Mouse (Mus musculus): ENCODE measurements around the gene Gm572. TPM values are rescaled to one million over a fixed set of nuclear protein-coding genes. Genes with fewer than 3 reads are reported as not detected.

Gm572 gene
- polyA plus RNA-seq, 1 experiment from 2014 or later, result not detected

DNA sequence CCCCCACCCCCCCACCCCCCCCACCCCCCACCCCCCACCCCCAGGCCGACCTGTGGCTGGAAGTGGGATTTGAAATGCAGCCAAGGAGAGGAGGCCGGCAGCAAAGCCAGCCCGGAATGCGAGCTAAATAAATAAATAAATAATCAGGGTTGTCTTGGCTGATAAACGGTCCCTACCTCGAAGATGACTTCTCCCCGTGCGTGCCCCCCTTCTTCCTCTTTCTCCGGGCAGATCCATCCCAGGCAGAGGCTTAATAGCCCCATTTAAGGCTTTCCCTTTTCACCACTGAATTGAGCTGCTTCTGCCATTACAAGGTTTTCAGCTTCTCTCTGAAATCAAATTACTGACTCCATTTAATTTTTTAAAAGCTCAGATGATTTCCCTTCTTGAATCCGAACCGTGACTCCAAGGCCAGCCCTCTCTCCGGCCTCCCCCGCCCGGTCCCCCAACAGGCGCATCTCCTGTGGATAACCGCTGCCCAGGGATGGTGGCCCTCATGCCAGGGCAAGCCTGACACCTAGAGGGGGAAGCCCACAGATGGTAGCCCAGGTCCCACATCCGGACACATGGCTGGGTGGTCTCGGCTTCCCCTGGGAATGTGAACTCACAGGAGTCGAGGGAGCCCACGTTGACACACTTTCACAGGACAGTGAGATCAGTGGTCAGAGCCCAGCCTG is 34.0 kb downstream of the Gm572 start:
- 19% methylated on average over 20 of the region's 20 CpGs for WGBS
- H3K4me1 ChIP-seq (ENCODE audit: insufficient read depth, low read length), result peaks cover 30% of the 10 kb centered on the region
- H3K9ac ChIP-seq (replicated peaks; ENCODE audit: low read length), result no peak overlapping the region
- no peaks in the 10 kb centered on the region for H3K27me3 ChIP-seq (ENCODE audit: insufficient read depth, low read length)
- peak overlapping the region; percentile 33; the same call in 1 of the 2 replicates for H3K27ac ChIP-seq (ENCODE audit: low read length)
- no peaks in the 10 kb centered on the region for H3K36me3 ChIP-seq (ENCODE audit: insufficient read depth, low read length)
- no peak overlapping the region for H3K4me3 ChIP-seq (ENCODE audit: low read length)
- 0 out of 2 replicates have a peak, but pooled peaks have one; percentile 20 for ATAC-seq (ENCODE audit: low FRiP score, low TSS enrichment)
- H3K4me2 ChIP-seq (replicated peaks; ENCODE audit: low read depth, low read length), result no peak overlapping the region
- H3K9me3 ChIP-seq (ENCODE audit: low read length), result no peaks in the 10 kb centered on the region

DNA sequence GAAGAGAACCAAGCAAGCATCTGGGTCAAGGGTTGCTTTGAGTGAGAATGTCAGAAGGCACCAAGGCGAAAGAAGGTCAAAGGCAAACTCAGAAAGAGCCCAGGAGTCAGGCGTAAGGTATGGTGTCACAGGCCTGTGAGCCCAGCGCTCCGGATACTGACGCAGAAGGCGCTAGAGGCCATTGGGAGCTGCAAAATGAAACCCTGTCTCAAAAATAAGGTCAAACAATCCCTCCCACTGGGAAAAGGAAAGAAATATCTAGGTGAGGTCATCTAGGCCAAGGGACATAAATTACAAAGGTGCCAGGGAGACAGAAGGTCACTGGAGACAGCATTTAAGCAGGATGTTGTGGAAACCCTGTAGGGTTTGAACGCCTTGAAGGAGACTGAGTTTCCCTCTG is 35.0 kb downstream of the Gm572 start:
- H3K4me1 ChIP-seq (ENCODE audit: insufficient read depth, low read length), result peaks cover 30% of the 10 kb centered on the region
- no peaks in the 10 kb centered on the region for H3K27me3 ChIP-seq (ENCODE audit: insufficient read depth, low read length)
- H3K4me3 ChIP-seq (ENCODE audit: low read length), result no peak overlapping the region
- H3K9ac ChIP-seq (replicated peaks; ENCODE audit: low read length), result no peak overlapping the region
- no peaks in the 10 kb centered on the region for H3K36me3 ChIP-seq (ENCODE audit: insufficient read depth, low read length)
- H3K27ac ChIP-seq (ENCODE audit: low read length), result no peak overlapping the region
- 50% methylated on average over 7 of the region's 7 CpGs for WGBS
- ATAC-seq (ENCODE audit: low FRiP score, low TSS enrichment), result no peak
- H3K9me3 ChIP-seq (ENCODE audit: low read length), result no peaks in the 10 kb centered on the region
- H3K4me2 ChIP-seq (replicated peaks; ENCODE audit: low read depth, low read length), result no peak overlapping the region

- 69% methylated on average over 1 of the region's 1 CpGs for WGBS
- no peaks in the 10 kb centered on the region for H3K27me3 ChIP-seq (ENCODE audit: insufficient read depth, low read length)
- no peak for ATAC-seq (ENCODE audit: low FRiP score, low TSS enrichment)
- no peak overlapping the region for H3K27ac ChIP-seq (ENCODE audit: low read length)
- no peaks in the 10 kb centered on the region for H3K36me3 ChIP-seq (ENCODE audit: insufficient read depth, low read length)
- H3K9ac ChIP-seq (replicated peaks; ENCODE audit: low read length), result no peak overlapping the region
- H3K4me2 ChIP-seq (replicated peaks; ENCODE audit: low read depth, low read length), result no peak overlapping the region
- no peaks in the 10 kb centered on the region for H3K9me3 ChIP-seq (ENCODE audit: low read length)
- H3K4me3 ChIP-seq (ENCODE audit: low read length), result no peak overlapping the region
- H3K4me1 ChIP-seq (ENCODE audit: insufficient read depth, low read length), result peaks cover 19% of the 10 kb centered on the region
Measured at GRCm38 (mm10) chr4:148680505-148681067, 37.5 kb downstream of the Gm572 start.

GRCm38 (mm10) chr4:148681429-148681828 is 38.3 kb downstream of the Gm572 start:
- 13% methylated on average over 8 of the region's 8 CpGs for WGBS
- Histone ChIP-seq H3K9me3 (ENCODE audit: low read length) (no peaks in the 10 kb centered on the region), H3K9ac (replicated peaks; ENCODE audit: low read length) (no peak overlapping the region), H3K36me3 (ENCODE audit: insufficient read depth, low read length) (no peaks in the 10 kb centered on the region), H3K4me1 (ENCODE audit: insufficient read depth, low read length) (peaks cover 16% of the 10 kb centered on the region), H3K4me3 (ENCODE audit: low read length) (no peak overlapping the region), H3K4me2 (replicated peaks; ENCODE audit: low read depth, low read length) (peak overlapping the region; percentile 23; the same call in 1 of the 2 replicates), H3K27me3 (ENCODE audit: insufficient read depth, low read length) (no peaks in the 10 kb centered on the region), H3K27ac (ENCODE audit: low read length) (no peak overlapping the region)
- no peak for ATAC-seq (ENCODE audit: low FRiP score, low TSS enrichment)

GRCm38 (mm10) chr4:148682961-148683360 is 39.8 kb downstream of the Gm572 start:
- no peaks in the 10 kb centered on the region for H3K27me3 ChIP-seq (ENCODE audit: insufficient read depth, low read length)
- H3K36me3 ChIP-seq (ENCODE audit: insufficient read depth, low read length), result no peaks in the 10 kb centered on the region
- no peak overlapping the region for H3K4me2 ChIP-seq (replicated peaks; ENCODE audit: low read depth, low read length)
- no peaks in the 10 kb centered on the region for H3K9me3 ChIP-seq (ENCODE audit: low read length)
- peaks cover 10% of the 10 kb centered on the region for H3K4me1 ChIP-seq (ENCODE audit: insufficient read depth, low read length)
- WGBS, result 85% methylated on average over 4 of the region's 4 CpGs
- ATAC-seq (ENCODE audit: low FRiP score, low TSS enrichment), result no peak
- H3K9ac ChIP-seq (replicated peaks; ENCODE audit: low read length), result no peak overlapping the region
- H3K27ac ChIP-seq (ENCODE audit: low read length), result no peak overlapping the region
- H3K4me3 ChIP-seq (ENCODE audit: low read length), result no peak overlapping the region

GRCm38 (mm10) chr4:148683539-148683938 is 40.4 kb downstream of the Gm572 start:
- no peak overlapping the region for H3K4me2 ChIP-seq (replicated peaks; ENCODE audit: low read depth, low read length)
- H3K9me3 ChIP-seq (ENCODE audit: low read length), result no peaks in the 10 kb centered on the region
- no peak overlapping the region for H3K4me3 ChIP-seq (ENCODE audit: low read length)
- H3K27me3 ChIP-seq (ENCODE audit: insufficient read depth, low read length), result no peaks in the 10 kb centered on the region
- no peak for ATAC-seq (ENCODE audit: low FRiP score, low TSS enrichment)
- H3K9ac ChIP-seq (replicated peaks; ENCODE audit: low read length), result no peak overlapping the region
- WGBS, result 59% methylated on average over 13 of the region's 13 CpGs
- no peaks in the 10 kb centered on the region for H3K36me3 ChIP-seq (ENCODE audit: insufficient read depth, low read length)
- H3K27ac ChIP-seq (ENCODE audit: low read length), result no peak overlapping the region
- peaks cover 10% of the 10 kb centered on the region for H3K4me1 ChIP-seq (ENCODE audit: insufficient read depth, low read length)

- Histone ChIP-seq H3K27ac (ENCODE audit: low read length) (no peak overlapping the region), H3K4me1 (ENCODE audit: insufficient read depth, low read length) (peaks cover 14% of the 10 kb centered on the region), H3K4me3 (ENCODE audit: low read length) (no peak overlapping the region), H3K36me3 (ENCODE audit: insufficient read depth, low read length) (no peaks in the 10 kb centered on the region), H3K4me2 (replicated peaks; ENCODE audit: low read depth, low read length) (0 out of 2 replicates have a peak overlapping the region, but pooled peaks have one; percentile 1), H3K27me3 (ENCODE audit: insufficient read depth, low read length) (no peaks in the 10 kb centered on the region), H3K9ac (replicated peaks; ENCODE audit: low read length) (peak overlapping the region; percentile 50; the same call in 1 of the 2 replicates), H3K9me3 (ENCODE audit: low read length) (no peaks in the 10 kb centered on the region)
- WGBS, result 34% methylated on average over 14 of the region's 14 CpGs
- no peak for ATAC-seq (ENCODE audit: low FRiP score, low TSS enrichment)
Measured at GRCm38 (mm10) chr4:148686491-148686941, 43.4 kb downstream of the Gm572 start.

DNA sequence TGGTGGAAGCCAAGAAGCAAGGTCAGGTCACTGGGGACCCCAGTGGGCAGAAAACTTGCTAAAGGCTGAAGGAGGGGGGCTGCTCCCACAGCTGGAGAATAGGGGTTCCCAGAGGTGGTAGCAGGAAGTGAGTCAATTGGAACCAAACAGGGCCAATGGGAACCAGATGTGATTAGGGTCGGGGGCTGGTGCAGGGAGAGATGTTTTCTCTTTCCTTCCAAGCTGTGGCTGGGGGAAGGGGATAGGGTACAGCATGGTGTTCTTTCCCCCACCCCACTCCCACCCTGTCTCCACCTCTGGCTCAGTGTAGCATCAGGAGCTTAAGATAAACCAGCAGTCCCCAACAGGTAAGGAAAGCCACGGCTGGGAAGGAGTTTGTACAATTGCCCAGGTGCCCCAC is 45.0 kb downstream of the Gm572 start:
- WGBS, result 38% methylated on average over 2 of the region's 2 CpGs
- no peak overlapping the region for H3K4me2 ChIP-seq (replicated peaks; ENCODE audit: low read depth, low read length)
- H3K9me3 ChIP-seq (ENCODE audit: low read length), result no peaks in the 10 kb centered on the region
- H3K9ac ChIP-seq (replicated peaks; ENCODE audit: low read length), result no peak overlapping the region
- H3K4me3 ChIP-seq (ENCODE audit: low read length), result no peak overlapping the region
- no peak overlapping the region for H3K27ac ChIP-seq (ENCODE audit: low read length)
- H3K4me1 ChIP-seq (ENCODE audit: insufficient read depth, low read length), result peaks cover 14% of the 10 kb centered on the region
- no peak for ATAC-seq (ENCODE audit: low FRiP score, low TSS enrichment)
- H3K36me3 ChIP-seq (ENCODE audit: insufficient read depth, low read length), result no peaks in the 10 kb centered on the region
- no peaks in the 10 kb centered on the region for H3K27me3 ChIP-seq (ENCODE audit: insufficient read depth, low read length)

GRCm38 (mm10) chr4:148691185-148691584 is 48.1 kb downstream of the Gm572 start:
- ATAC-seq (ENCODE audit: low FRiP score, low TSS enrichment), result no peak
- Histone ChIP-seq H3K4me1 (ENCODE audit: insufficient read depth, low read length) (peaks cover 10% of the 10 kb centered on the region), H3K4me2 (replicated peaks; ENCODE audit: low read depth, low read length) (no peak overlapping the region), H3K27ac (ENCODE audit: low read length) (no peak overlapping the region), H3K36me3 (ENCODE audit: insufficient read depth, low read length) (no peaks in the 10 kb centered on the region), H3K4me3 (ENCODE audit: low read length) (no peak overlapping the region), H3K9ac (replicated peaks; ENCODE audit: low read length) (no peak overlapping the region), H3K9me3 (ENCODE audit: low read length) (no peaks in the 10 kb centered on the region), H3K27me3 (ENCODE audit: insufficient read depth, low read length) (no peaks in the 10 kb centered on the region)
- 71% methylated on average over 4 of the region's 4 CpGs for WGBS

DNA sequence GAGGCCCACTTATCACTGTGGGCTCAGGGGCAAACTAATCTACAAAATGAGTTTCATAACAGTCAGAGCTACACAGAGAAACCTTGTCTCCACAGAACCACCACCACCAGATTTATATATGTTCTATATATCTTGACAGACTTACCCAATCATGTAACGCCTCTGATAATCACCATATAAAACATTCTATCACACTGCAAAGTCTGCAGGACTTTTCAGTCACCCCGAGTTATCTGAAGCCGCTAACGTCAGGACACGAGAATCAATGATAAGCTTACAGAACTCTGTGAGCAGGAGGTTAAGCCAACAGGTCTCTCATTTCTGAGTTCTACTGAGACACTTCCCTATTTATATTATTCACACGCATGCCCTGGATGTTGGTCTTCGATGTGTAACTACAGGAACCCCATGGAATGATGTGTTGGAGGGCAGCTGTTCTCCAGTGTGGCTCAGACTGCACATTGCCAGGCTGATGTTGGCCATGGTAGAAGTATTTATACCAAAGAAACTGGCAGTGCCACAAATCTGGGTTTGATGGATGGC is 50.4 kb downstream of the Gm572 start:
- no peak overlapping the region for H3K4me3 ChIP-seq (ENCODE audit: low read length)
- no peak overlapping the region for H3K4me2 ChIP-seq (replicated peaks; ENCODE audit: low read depth, low read length)
- ATAC-seq (ENCODE audit: low FRiP score, low TSS enrichment), result no peak
- no peak overlapping the region for H3K9ac ChIP-seq (replicated peaks; ENCODE audit: low read length)
- H3K36me3 ChIP-seq (ENCODE audit: insufficient read depth, low read length), result no peaks in the 10 kb centered on the region
- no peaks in the 10 kb centered on the region for H3K27me3 ChIP-seq (ENCODE audit: insufficient read depth, low read length)
- no peak overlapping the region for H3K27ac ChIP-seq (ENCODE audit: low read length)
- H3K9me3 ChIP-seq (ENCODE audit: low read length), result no peaks in the 10 kb centered on the region
- 85% methylated on average over 7 of the region's 7 CpGs for WGBS
- H3K4me1 ChIP-seq (ENCODE audit: insufficient read depth, low read length), result peaks cover 5% of the 10 kb centered on the region; the same call in 1 of the 2 replicates

Measured in kidney, embryonic 16.5 days (tissue).